8 mouse cellular contexts compared by ENCODE assay signal in the genomic region with DNA sequence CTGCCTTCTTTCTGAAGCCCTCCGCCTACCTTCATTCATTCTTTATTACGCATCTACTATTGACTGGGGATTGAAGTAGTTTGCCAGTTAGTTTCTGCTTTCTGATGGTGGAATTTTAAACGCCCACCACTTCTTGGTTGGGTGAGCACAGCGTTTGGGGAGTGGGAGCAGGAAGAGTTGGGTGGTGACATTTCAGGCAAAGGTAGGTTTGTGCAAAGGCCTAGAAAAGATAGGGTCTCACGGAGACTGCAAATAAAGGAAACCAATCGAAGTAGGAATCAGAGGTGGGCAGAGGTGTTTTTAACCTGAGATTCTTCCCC. TPM values are rescaled to one million over a fixed set of nuclear protein-coding genes. Genes with fewer than 3 reads are reported as not detected.
DNase-seq lines count a peak whose midpoint lies in the region; ATAC-seq and TF ChIP-seq lines count a peak whose summit lies in the region.

No protein-coding gene starts in this region.

- H3K27me3 ChIP-seq in cerebellum, adult 2 months (ENCODE audit: control insufficient read depth, insufficient read depth, low read length), result no peaks in the 10 kb centered on the region
- no peaks in the 10 kb centered on the region for H3K27me3 ChIP-seq in megakaryocyte, embryonic 14.5 days (replicated peaks)
- H3K27me3 ChIP-seq in limb, embryonic 13.5 days, result no peaks in the 10 kb centered on the region
- H3K27me3 ChIP-seq in stomach, embryonic 14.5 days (ENCODE audit: control insufficient read depth, insufficient read depth, low read length), result no peaks in the 10 kb centered on the region

- peak overlapping the region; percentile 87; the same call in 1 of the 2 replicates for H3K27ac ChIP-seq in cerebellum, adult 2 months (ENCODE audit: insufficient read depth, low read length)
- peak overlapping the region; percentile 86 for H3K27ac ChIP-seq in limb, embryonic 13.5 days
- peak overlapping the region; percentile 91; the same call in 1 of the 2 replicates for H3K27ac ChIP-seq in stomach, embryonic 14.5 days (ENCODE audit: low read length)

- no peaks in the 10 kb centered on the region for H3K4me1 ChIP-seq in cerebellum, adult 2 months (ENCODE audit: control insufficient read depth, insufficient read depth, low read length)
- peaks cover 57% of the 10 kb centered on the region for H3K4me1 ChIP-seq in megakaryocyte, embryonic 14.5 days
- peaks cover 25% of the 10 kb centered on the region for H3K4me1 ChIP-seq in limb, embryonic 13.5 days
- H3K4me1 ChIP-seq in stomach, embryonic 14.5 days (ENCODE audit: control insufficient read depth, insufficient read depth, low read length), result peaks cover 12% of the 10 kb centered on the region; the same call in 1 of the 2 replicates

- H3K4me3 ChIP-seq in cerebellum, adult 2 months (replicated peaks; ENCODE audit: insufficient read depth, low read depth, low read length), result peak overlapping the region; percentile 83
- H3K4me3 ChIP-seq in megakaryocyte, embryonic 14.5 days (replicated peaks), result peak overlapping the region; percentile 94
- H3K4me3 ChIP-seq in limb, embryonic 13.5 days, result peak overlapping the region; percentile 85
- peak overlapping the region; percentile 89 for H3K4me3 ChIP-seq in stomach, embryonic 14.5 days (ENCODE audit: low read depth, low read length)

- H3K4me2 ChIP-seq in limb, embryonic 13.5 days (replicated peaks), result peak overlapping the region; percentile 67
- H3K4me2 ChIP-seq in stomach, embryonic 14.5 days (replicated peaks; ENCODE audit: low read depth, low read length), result peak overlapping the region; percentile 63

- no peak for TF ChIP-seq POLR2A in cerebellum, adult 2 months (IDR thresholded peaks at IDR 0.05; ENCODE audit: borderline replicate concordance, insufficient read depth, low read length)

- ATAC-seq in megakaryocyte, adult 5-6 weeks (ENCODE audit: poor library complexity, severe bottlenecking), result no peak
- no peak for ATAC-seq in limb, embryonic 13.5 days (ENCODE audit: low FRiP score, low read depth)
- ATAC-seq in stomach, embryonic 14.5 days (ENCODE audit: insufficient number of reproducible peaks, insufficient read depth, low FRiP score, low read depth), result no peak
- ATAC-seq in megakaryocyte progenitor cell, adult 5-6 weeks (replicated peaks; ENCODE audit: poor library complexity), result no peak
- ATAC-seq in erythroid progenitor cell, adult 5-6 weeks (replicated peaks; ENCODE audit: low FRiP score, poor library complexity, severe bottlenecking), result no peak

- H3K9me3 ChIP-seq in megakaryocyte, embryonic 14.5 days, result no peaks in the 10 kb centered on the region
- H3K9me3 ChIP-seq in limb, embryonic 13.5 days, result no peaks in the 10 kb centered on the region
- no peaks in the 10 kb centered on the region for H3K9me3 ChIP-seq in stomach, embryonic 14.5 days (ENCODE audit: control insufficient read depth, low read depth, low read length)

- no peak for DNase-seq in cerebellum, adult 2 months
- DNase-seq in cerebellum, adult 9-11 months, result no peak

- peak overlapping the region; percentile 74 for H3K9ac ChIP-seq in limb, embryonic 13.5 days
- H3K9ac ChIP-seq in stomach, embryonic 14.5 days (replicated peaks; ENCODE audit: low read depth, low read length), result peak overlapping the region; percentile 68

- peaks cover 15% of the 10 kb centered on the region for H3K36me3 ChIP-seq in megakaryocyte, embryonic 14.5 days (replicated peaks; ENCODE audit: low read length)
- peaks cover 14% of the 10 kb centered on the region for H3K36me3 ChIP-seq in limb, embryonic 13.5 days
- H3K36me3 ChIP-seq in stomach, embryonic 14.5 days (ENCODE audit: control insufficient read depth, insufficient read depth, low read length), result peaks cover 4% of the 10 kb centered on the region; the same call in 1 of the 2 replicates

- WGBS in cerebellum, adult 2 months, result 4% methylated on average over 6 of the region's 6 CpGs
- 9% methylated on average over 6 of the region's 6 CpGs for WGBS in limb, embryonic 13.5 days
- WGBS in stomach, embryonic 14.5 days, result 6% methylated on average over 6 of the region's 6 CpGs

- TF ChIP-seq CTCF in cerebellum, adult 2 months (IDR thresholded peaks at IDR 0.05; ENCODE audit: borderline replicate concordance, insufficient read depth, low read depth, low read length), result no peak

RNA-seq across cellular contexts. Expression of a gene that starts 0.7 kb away (rescaled TPM):
- 182 and 189 TPM in 2 replicates for polyA plus RNA-seq in cerebellum, adult 2 months (2012; rRNA removed)
- 965 and 1,779 TPM in 2 replicates for polyA plus RNA-seq in megakaryocyte, embryonic 14.5 days (2012; ENCODE audit: insufficient read depth, low replicate concordance)
- total RNA-seq in megakaryocyte, adult 5-6 weeks (2015), result 721 and 749 TPM in 2 replicates
- total RNA-seq in megakaryocyte, adult 5-6 weeks (2017), result 791 and 811 TPM in 2 replicates
- polyA plus RNA-seq in limb, embryonic 13.5 days (2015; fragmentation: Nextera tagmentation; extraction: Ambion mirVana), result 637 TPM in 2 replicates
- polyA plus RNA-seq in stomach, embryonic 14.5 days (2014; fragmentation: Nextera tagmentation; extraction: Ambion mirVana), result 626 and 684 TPM in 2 replicates
- total RNA-seq in megakaryocyte progenitor cell, adult 5-6 weeks (2015), result 1,533 and 1,599 TPM in 2 replicates
- 1,470 and 1,694 TPM in 2 replicates for total RNA-seq in megakaryocyte progenitor cell, adult 5-6 weeks (2017)
- total RNA-seq in erythroid progenitor cell, adult 5-6 weeks (2015; ENCODE audit: low replicate concordance), result 250 and 267 TPM in 2 replicates
- 172 and 193 TPM in 2 replicates for total RNA-seq in erythroid progenitor cell, adult 5-6 weeks (2017; ENCODE audit: low replicate concordance)

RNA-seq across cellular contexts. Expression of a gene that starts 25.3 kb away (rescaled TPM):
- 26.3 and 26.5 TPM in 2 replicates for polyA plus RNA-seq in cerebellum, adult 2 months (2012; rRNA removed)
- 1.7 TPM in 1 of 2 replicates, not detected in the other for polyA plus RNA-seq in megakaryocyte, embryonic 14.5 days (2012; ENCODE audit: insufficient read depth, low replicate concordance)
- total RNA-seq in megakaryocyte, adult 5-6 weeks (2015), result 84.7 and 92.6 TPM in 2 replicates
- total RNA-seq in megakaryocyte, adult 5-6 weeks (2017), result 87.4 and 98.8 TPM in 2 replicates
- polyA plus RNA-seq in limb, embryonic 13.5 days (2015; fragmentation: Nextera tagmentation; extraction: Ambion mirVana), result 105 and 108 TPM in 2 replicates
- polyA plus RNA-seq in stomach, embryonic 14.5 days (2014; fragmentation: Nextera tagmentation; extraction: Ambion mirVana), result 91.7 and 93.7 TPM in 2 replicates
- total RNA-seq in megakaryocyte progenitor cell, adult 5-6 weeks (2015), result 137 and 138 TPM in 2 replicates
- total RNA-seq in megakaryocyte progenitor cell, adult 5-6 weeks (2017), result 161 and 163 TPM in 2 replicates
- 59.5 and 78.9 TPM in 2 replicates for total RNA-seq in erythroid progenitor cell, adult 5-6 weeks (2015; ENCODE audit: low replicate concordance)
- 19.3 and 43.4 TPM in 2 replicates for total RNA-seq in erythroid progenitor cell, adult 5-6 weeks (2017; ENCODE audit: low replicate concordance)

RNA-seq across cellular contexts. Expression of a gene that starts 39.9 kb away (rescaled TPM):
- polyA plus RNA-seq in cerebellum, adult 2 months (2012; rRNA removed), result 0.20 and 0.32 TPM in 2 replicates
- not detected in 2 replicates for polyA plus RNA-seq in megakaryocyte, embryonic 14.5 days (2012; ENCODE audit: insufficient read depth, low replicate concordance)
- total RNA-seq in megakaryocyte, adult 5-6 weeks (2015), result not detected in 2 replicates
- not detected in 2 replicates for total RNA-seq in megakaryocyte, adult 5-6 weeks (2017)
- 0.09 and 0.15 TPM in 2 replicates for polyA plus RNA-seq in limb, embryonic 13.5 days (2015; fragmentation: Nextera tagmentation; extraction: Ambion mirVana)
- polyA plus RNA-seq in stomach, embryonic 14.5 days (2014; fragmentation: Nextera tagmentation; extraction: Ambion mirVana), result not detected in 2 replicates
- total RNA-seq in megakaryocyte progenitor cell, adult 5-6 weeks (2015), result not detected in 2 replicates
- not detected in 2 replicates for total RNA-seq in megakaryocyte progenitor cell, adult 5-6 weeks (2017)
- total RNA-seq in erythroid progenitor cell, adult 5-6 weeks (2015; ENCODE audit: low replicate concordance), result not detected in 2 replicates
- total RNA-seq in erythroid progenitor cell, adult 5-6 weeks (2017; ENCODE audit: low replicate concordance), result not detected in 2 replicates

Comparison
In these comparisons a context has a peak if more than half of its experiments do, and no peak if none do; other contexts are left out.
1. RNA of a gene that starts 25.3 kb away (polyA plus RNA-seq): 105 to 108 TPM in limb, embryonic 13.5 days, 91.7 to 93.7 TPM in stomach, embryonic 14.5 days and 26.3 to 26.5 TPM in cerebellum, adult 2 months; 1.7 TPM in megakaryocyte, embryonic 14.5 days; every median in the first group is over 10 times any median in the second.
2. Peak in every context shown above with its lines, with median percentiles within 50 percentile points of each other: H3K27ac ChIP-seq and H3K4me3 ChIP-seq.